Mouse (Mus musculus) hindbrain, postnatal 0 days (tissue): ENCODE measurements around the gene Tmem182. TPM values are rescaled to one million over a fixed set of nuclear protein-coding genes. Genes with fewer than 3 reads are reported as not detected.

Experiments used
- ATAC-seq: fragments of 200-750 bp; cut with Nextera tagmentation; 2 replicates; pipeline ENCODE4 v1.8.0; 2017; ENCODE audit warnings: mild to moderate bottlenecking, moderate TSS enrichment, moderate library complexity
- DNase-seq: peaks from one replicate; pipeline ENCODE4 v3.0.0-alpha.2; 2015; ENCODE audit warnings: low spot score
- H3K27ac ChIP-seq: fragments of 300-500 bp; sonication (generic); 2 replicates; pipeline ENCODE4 v1.5.1; 2014; ENCODE audit warnings: mild to moderate bottlenecking
- H3K27me3 ChIP-seq: fragments of 300-500 bp; sonication (generic); 2 replicates; pipeline ENCODE4 v1.6.1; 2014; ENCODE audit warnings: low read length, mixed read lengths; ENCODE audit not compliant: insufficient read depth
- H3K36me3 ChIP-seq: fragments of 300-500 bp; sonication (generic); 2 replicates; pipeline ENCODE4 v1.6.1; 2014; ENCODE audit warnings: low read length, mixed read lengths; ENCODE audit not compliant: insufficient read depth
- H3K4me1 ChIP-seq: fragments of 300-500 bp; sonication (generic); 2 replicates; pipeline ENCODE4 v1.6.1; 2014; ENCODE audit warnings: antibody characterized with exemption, low read length, mixed read lengths; ENCODE audit not compliant: insufficient read depth
- H3K4me2 ChIP-seq: fragments of 300-500 bp; sonication (generic); 2 replicates; pipeline ENCODE4 v1.6.1; 2014; ENCODE audit warnings: low read depth, mild to moderate bottlenecking, low read length, moderate library complexity, mixed read lengths
- H3K4me3 ChIP-seq: fragments of 300-500 bp; sonication (generic); 2 replicates; pipeline ENCODE4 v1.5.1; 2014; ENCODE audit warnings: low read length
- H3K9ac ChIP-seq: fragments of 300-500 bp; sonication (generic); replicated peaks from 2 replicates; pipeline ENCODE4 v1.6.1; 2014; ENCODE audit warnings: mild to moderate bottlenecking, low read length, moderate library complexity, mixed read lengths
- H3K9me3 ChIP-seq: fragments of 300-500 bp; sonication (generic); 2 replicates; pipeline ENCODE4 v1.6.1; 2016; ENCODE audit warnings: low read length, mixed read lengths
- CTCF ChIP-seq: IDR thresholded peaks from 2 replicates; pipeline ENCODE4 v1.5.1; 2016; ENCODE audit warnings: antibody characterized with exemption, control low read depth, low read depth
- WGBS: fragments of 180-500 bp; shearing (Covaris S2); extraction: QIAGEN DNeasy Blood & Tissue Kit; methylation state at CpG from one replicate; pipeline ENCODE4 v1.1.7; 2014; 5-methylcytosine and 5-hydroxymethylcytosine counted together
- polyA plus RNA-seq: library from polyadenylated mRNA; unstranded; fragments of >200 nt; fragmentation: Nextera tagmentation; extraction: Ambion mirVana; gene quantifications from 2 replicates; pipeline ENCODE4 v1.2.1, GENCODE M21; 2015
- total RNA-seq: library from RNA; depleted of rRNA; stranded (reverse); fragments of >200 nt; gene quantifications from 2 replicates; pipeline ENCODE4 v1.2.3, GENCODE M21; 2014; rRNA removed

The Tmem182 gene
- total RNA-seq (0.05 and 1.2 TPM in 2 replicates), polyA plus RNA-seq (0.29 and 0.31 TPM in 2 replicates)

DNA sequence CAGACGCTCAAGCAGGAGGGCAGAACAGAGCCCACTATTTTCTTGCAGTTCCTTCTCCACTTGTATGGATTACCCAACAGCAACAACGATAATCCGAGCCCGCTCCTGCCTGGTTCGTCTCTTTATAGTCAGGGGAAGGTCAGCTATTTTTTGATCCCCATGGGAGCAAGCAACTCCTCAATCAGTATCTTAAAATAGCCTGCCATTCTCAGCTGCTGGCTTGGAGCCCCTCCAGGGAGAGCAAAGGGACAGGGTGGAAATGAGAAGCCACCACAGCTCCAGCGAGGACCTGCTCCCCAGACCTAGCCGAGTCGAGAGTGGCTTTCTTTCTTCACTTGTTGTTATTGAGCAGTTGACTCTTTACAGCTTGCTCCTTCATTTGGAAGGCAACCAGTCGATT lies at the start of gene Tmem182:
TSS of gene Tmem182 (plus strand) at position 251 of the 400 bp plus-strand sequence.
- DNase-seq, result no peak
- ATAC-seq, result no peak

DNA sequence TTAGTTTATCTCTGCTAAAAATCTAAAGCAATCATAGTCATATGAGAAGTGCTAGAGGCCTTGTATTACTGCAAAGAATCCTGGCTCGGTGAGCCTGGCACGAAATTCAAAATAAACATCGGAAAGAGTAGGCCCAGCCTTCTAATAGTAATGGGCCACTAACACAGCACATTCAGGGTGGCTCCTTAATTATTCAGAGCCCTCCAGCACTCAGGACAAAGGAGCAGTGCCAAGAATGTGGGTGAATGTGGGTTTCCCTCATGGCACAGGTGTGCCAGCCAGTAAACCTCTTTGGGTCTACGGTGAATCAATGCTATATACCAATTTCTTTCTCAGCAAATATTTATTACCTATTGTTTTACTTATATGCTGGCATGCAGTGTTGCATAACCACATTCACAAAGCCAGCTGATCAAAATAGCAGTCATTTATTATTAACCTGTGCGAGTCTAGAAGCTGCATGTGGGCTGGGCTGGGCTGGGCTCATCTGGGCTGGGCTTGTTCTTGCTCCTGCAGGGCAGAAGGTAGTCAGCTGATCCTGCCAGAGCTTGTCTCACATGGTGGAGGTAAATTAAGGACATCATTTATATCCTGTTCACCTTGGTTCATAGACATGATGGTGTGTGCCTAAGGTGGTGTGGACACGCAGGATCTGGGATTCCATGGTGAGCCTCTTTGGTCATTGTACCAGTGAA lies 45.5 kb upstream of the Tmem182 start:
- ATAC-seq (no peak), DNase-seq (no peak)
- H3K36me3 ChIP-seq, result no peaks in the 10 kb centered on the region
- TF ChIP-seq CTCF, result no peak
- H3K4me3 ChIP-seq, result no peak overlapping the region
- H3K27me3 ChIP-seq, result no peaks in the 10 kb centered on the region
- no peak overlapping the region for H3K27ac ChIP-seq
- no peaks in the 10 kb centered on the region for H3K4me1 ChIP-seq
- H3K4me2 ChIP-seq, result no peak overlapping the region
- H3K9ac ChIP-seq, result no peak overlapping the region
- no peaks in the 10 kb centered on the region for H3K9me3 ChIP-seq
- WGBS, result 86% methylated on average over 6 of the region's 6 CpGs

More for the DNA sequence above, at the start of gene Tmem182:
- Histone ChIP-seq H3K27me3 (no peaks in the 10 kb centered on the region), H3K9me3 (no peaks in the 10 kb centered on the region), H3K4me1 (no peaks in the 10 kb centered on the region), H3K4me3 (no peak within 1 kb of the TSS), H3K4me2 (no peak within 1 kb of the TSS), H3K36me3 (no peaks in the 10 kb centered on the region), H3K27ac (no peak within 1 kb of the TSS), H3K9ac (no peak within 1 kb of the TSS)
- no peak for TF ChIP-seq CTCF
- 63% methylated on average over 9 of the region's 9 CpGs for WGBS

DNA sequence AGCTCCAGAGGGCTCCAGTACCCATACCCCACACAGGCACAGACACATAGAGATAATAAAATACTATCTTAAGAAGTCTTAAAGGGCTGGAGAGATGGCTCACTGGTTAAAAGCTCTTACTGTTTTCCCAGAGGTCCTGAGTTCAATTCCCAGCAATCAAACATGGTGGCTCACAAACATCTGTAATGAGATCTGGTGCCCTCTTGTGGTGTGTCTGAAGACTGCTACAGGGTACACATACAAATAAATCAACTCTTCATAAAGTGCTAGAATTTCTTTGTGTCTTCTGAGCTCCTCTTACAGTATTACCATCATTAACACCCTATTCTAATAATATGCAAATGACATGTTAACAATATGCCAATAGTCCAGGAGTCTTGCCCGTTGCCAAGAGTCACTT lies 41.4 kb upstream of the Tmem182 start:
- DNase-seq, result no peak
- TF ChIP-seq CTCF, result no peak
- H3K9ac ChIP-seq, result no peak overlapping the region
- H3K4me1 ChIP-seq, result no peaks in the 10 kb centered on the region
- H3K36me3 ChIP-seq, result no peaks in the 10 kb centered on the region
- WGBS, result 62% methylated on average over 1 of the region's 1 CpGs
- no peaks in the 10 kb centered on the region for H3K9me3 ChIP-seq
- no peak overlapping the region for H3K27ac ChIP-seq
- H3K4me2 ChIP-seq, result no peak overlapping the region
- H3K27me3 ChIP-seq, result no peaks in the 10 kb centered on the region
- H3K4me3 ChIP-seq, result no peak overlapping the region
- ATAC-seq, result no peak

DNA sequence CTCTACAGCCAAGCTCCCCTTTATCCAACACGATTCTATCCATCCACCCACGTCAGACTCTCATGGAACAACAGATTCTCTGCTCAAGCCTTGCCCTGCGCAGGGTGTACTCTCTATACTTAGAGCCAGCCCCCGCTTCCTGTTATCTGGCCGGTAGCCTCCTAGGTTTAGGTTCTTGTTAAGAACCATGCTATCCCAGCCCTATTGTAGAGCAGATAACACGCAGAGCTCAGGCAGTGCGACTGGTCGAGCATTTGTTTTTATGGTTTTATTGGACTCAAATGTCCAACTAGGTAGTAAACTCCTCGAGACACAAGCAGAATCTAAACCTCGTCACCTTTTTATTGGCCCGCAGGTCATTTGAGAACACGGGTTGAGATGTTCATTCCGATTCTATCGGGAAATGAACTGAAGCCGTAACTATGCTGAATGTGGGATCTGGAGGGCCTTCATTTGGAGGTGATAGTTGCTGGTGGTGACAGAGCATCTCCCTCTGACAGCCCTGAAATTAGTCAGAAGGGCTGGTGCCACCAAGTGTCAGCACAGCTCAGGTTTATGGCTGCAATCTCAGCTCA lies 40.6 kb upstream of the Tmem182 start:
- TF ChIP-seq CTCF, result no peak
- H3K27me3 ChIP-seq, result no peaks in the 10 kb centered on the region
- no peaks in the 10 kb centered on the region for H3K4me1 ChIP-seq
- no peaks in the 10 kb centered on the region for H3K36me3 ChIP-seq
- DNase-seq, result no peak
- H3K27ac ChIP-seq, result no peak overlapping the region
- H3K4me3 ChIP-seq, result no peak overlapping the region
- whole genome bisulfite sequencing, result 91% methylated on average over 15 of the region's 15 CpGs
- no peaks in the 10 kb centered on the region for H3K9me3 ChIP-seq
- H3K9ac ChIP-seq, result no peak overlapping the region
- ATAC-seq, result no peak
- no peak overlapping the region for H3K4me2 ChIP-seq

DNA sequence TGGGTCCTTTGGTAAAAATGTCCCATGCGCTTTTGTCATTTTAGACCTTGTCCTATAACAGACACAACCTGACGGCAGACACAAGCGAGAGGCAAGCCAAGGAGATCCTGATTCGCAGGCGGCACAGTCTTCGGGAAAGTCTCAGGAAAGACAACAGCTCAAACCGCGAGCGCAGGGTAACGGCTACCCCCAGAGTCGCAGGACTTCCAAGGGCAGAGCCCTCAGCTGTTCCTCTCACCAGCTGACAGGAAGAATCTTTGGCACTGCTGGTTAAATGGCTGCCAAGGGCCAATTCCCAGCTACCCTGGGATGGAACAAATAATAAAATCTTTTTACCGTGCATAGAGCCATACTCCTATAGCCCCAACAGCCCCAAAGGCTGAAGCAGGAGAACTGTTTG lies 39.9 kb upstream of the Tmem182 start:
- H3K27me3 ChIP-seq, result no peaks in the 10 kb centered on the region
- no peaks in the 10 kb centered on the region for H3K4me1 ChIP-seq
- TF ChIP-seq CTCF, result no peak
- H3K4me3 ChIP-seq, result no peak overlapping the region
- H3K9me3 ChIP-seq, result no peaks in the 10 kb centered on the region
- H3K9ac ChIP-seq, result no peak overlapping the region
- H3K4me2 ChIP-seq, result no peak overlapping the region
- no peaks in the 10 kb centered on the region for H3K36me3 ChIP-seq
- ATAC-seq, result no peak
- DNase-seq, result no peak
- H3K27ac ChIP-seq, result no peak overlapping the region
- WGBS, result 88% methylated on average over 12 of the region's 12 CpGs

DNA sequence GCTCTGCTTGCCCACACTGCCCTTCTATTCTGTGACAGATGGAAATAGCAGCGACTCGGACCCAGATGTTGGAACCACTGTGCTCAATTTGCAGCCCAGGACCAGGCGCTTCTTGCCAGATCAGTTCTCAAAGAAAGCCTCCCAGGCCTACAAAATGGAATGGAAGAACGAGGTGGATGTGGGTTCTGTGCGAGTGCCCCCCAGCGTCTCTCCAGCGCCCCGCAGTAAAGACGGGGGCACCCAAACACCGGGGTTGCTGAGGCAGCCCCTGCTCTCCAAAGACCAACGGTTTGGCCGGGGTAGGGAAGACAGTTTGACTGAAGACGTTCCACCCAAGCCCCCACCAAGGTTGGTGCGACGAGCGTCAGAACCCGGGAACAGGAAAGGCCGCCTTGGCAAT lies 37.8 kb upstream of the Tmem182 start:
- Histone ChIP-seq H3K9ac (no peak overlapping the region), H3K4me1 (no peaks in the 10 kb centered on the region), H3K9me3 (no peaks in the 10 kb centered on the region), H3K36me3 (no peaks in the 10 kb centered on the region), H3K4me2 (no peak overlapping the region), H3K27ac (no peak overlapping the region), H3K4me3 (no peak overlapping the region), H3K27me3 (no peaks in the 10 kb centered on the region)
- 85% methylated on average over 18 of the region's 18 CpGs for WGBS
- ATAC-seq (no peak), DNase-seq (no peak)
- no peak for TF ChIP-seq CTCF

DNA sequence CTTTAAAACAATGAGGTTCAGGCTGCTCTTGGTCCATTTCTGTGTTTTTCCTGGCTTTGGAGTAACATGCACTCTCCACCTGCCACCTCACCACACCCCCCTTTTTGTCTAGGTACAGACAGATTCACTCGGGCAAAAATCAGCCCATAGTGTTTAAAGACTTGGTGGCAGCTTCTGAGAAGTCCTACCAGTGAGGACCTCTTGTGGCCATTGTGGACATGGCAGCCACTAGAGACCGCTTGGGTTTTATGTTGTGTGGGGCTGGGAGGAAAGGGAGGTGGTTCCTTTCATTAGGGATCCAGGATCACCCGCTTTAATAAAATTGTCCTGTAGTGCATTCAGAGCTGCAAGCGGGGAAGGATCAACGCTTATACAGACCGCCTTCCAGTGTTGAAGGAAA lies 36.8 kb upstream of the Tmem182 start:
- Histone ChIP-seq H3K27ac (no peak overlapping the region), H3K9ac (no peak overlapping the region), H3K4me3 (no peak overlapping the region), H3K27me3 (no peaks in the 10 kb centered on the region), H3K36me3 (peaks cover 2% of the 10 kb centered on the region; the same call in 1 of the 2 replicates), H3K4me1 (no peaks in the 10 kb centered on the region), H3K4me2 (no peak overlapping the region), H3K9me3 (no peaks in the 10 kb centered on the region)
- WGBS, result 37% methylated on average over 6 of the region's 6 CpGs
- DNase-seq, result peak; percentile 77
- ATAC-seq, result peak; percentile 18; the same call in 1 of the 2 replicates
- peak; percentile 81 for TF ChIP-seq CTCF
